Mouse (Mus musculus): ENCODE measurements around the gene Nup107. TPM values are rescaled to one million over a fixed set of nuclear protein-coding genes. Genes with fewer than 3 reads are reported as not detected.
"Not testable (repeated sequence)": the region's sequence is repeated elsewhere in the genome, so short reads cannot be mapped to it uniquely, and the experiment has no call there.

The Nup107 gene
- total RNA-seq, 1 experiment from 2014 or later = 96.1 TPM

DNA sequence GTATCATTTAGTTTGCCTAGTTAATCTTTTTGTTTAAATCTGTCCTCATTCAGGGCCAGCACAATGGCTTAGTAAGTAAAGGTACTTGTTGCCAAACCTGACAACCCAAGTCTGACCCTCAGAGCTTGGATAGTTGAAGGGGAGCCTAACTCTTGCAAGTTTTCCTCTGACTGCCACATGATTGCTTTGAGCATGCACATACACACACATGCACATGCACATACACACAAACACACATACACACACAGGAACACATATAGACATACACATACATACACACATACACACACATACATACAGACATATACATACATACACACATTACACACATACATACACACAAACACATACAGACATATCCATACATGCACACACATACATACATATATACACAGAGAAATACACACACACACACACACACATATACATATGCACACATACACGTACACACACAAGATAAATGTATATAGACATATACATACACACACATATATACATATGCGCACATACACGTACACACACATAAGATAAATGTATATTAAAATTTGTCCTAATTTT, 67.6 kb downstream of the Nup107 start:
- ATAC-seq (replicated peaks in 1 of 2; ENCODE audit: insufficient read depth in 1 of 2, low FRiP score in 2 of 2, low TSS enrichment in 1 of 2, low read depth in 1 of 2, poor library complexity in 2 of 2, severe bottlenecking in 2 of 2) = no peak

DNA sequence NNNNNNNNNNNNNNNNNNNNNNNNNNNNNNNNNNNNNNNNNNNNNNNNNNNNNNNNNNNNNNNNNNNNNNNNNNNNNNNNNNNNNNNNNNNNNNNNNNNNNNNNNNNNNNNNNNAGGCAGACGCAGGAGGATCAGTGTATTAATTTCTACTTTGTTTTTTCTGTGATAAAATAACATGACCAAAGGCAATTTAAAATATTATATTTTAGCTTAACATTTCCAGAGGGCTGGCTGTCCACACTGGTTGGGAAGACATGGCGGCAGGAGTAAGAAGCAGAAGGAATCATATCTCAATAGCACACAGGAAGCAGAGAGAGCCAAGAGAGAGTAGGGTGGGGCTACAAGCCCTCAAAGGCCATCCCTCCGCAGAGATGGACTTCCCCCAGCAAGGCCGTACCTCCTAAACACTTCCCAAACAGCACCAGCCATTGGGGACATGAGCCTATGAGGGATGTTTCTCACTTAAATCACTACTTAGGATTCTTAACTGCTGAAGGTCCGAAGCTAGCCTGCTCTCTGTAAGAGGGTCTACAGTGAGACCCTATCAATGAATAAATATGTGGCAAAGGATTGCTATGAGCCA, 68.3 kb downstream of the Nup107 start:
- no peak for ATAC-seq (replicated peaks in 1 of 2; ENCODE audit: insufficient read depth in 1 of 2, low FRiP score in 2 of 2, low TSS enrichment in 1 of 2, low read depth in 1 of 2, poor library complexity in 2 of 2, severe bottlenecking in 2 of 2)

DNA sequence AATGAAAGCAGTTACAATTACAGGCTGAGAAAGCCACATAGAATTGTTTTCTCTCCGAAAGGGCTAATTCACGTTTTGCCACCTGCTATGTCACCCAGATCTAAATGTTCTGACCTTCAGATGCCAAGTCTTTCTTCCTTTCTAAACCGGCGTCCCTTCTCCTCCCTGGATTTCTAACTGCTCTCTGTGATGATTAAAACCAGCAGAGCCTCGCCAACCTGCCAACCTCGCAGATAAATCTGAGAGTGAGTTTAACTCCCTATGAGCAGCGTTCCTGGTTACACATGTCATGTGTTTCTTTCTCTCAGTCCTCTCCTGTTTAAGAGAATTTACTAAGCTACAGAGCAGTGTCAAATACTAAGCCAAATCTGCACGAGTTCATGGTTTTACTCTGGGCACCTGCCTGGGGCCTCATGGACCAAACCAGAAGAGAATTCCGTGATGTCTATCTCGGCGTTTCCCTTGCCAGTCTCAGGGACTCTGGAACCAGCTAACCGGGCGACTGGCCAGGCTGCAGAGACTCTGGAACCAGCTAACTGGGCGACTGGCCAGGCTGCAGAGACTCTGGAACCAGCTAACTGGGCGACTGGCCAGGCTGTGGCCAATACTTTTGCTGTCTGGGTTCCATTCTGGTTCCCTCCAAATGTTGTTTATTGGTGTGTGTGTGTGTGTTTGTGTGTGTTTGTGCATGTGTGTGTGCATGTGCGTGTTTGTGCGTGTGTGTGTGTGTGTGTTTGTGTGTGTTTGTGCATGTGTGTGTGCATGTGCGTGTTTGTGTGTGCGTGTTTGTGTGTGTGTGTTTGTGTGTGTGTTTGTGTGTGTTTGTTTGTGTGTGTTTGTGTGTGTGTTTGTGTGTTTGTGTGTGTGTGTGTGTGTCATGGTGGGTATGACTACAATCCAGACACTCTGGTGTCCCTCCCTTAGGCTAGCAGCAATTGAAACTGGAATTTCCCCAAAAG, 74.1 kb downstream of the Nup107 start:
- no peak for ATAC-seq (replicated peaks in 1 of 2; ENCODE audit: insufficient read depth in 1 of 2, low FRiP score in 2 of 2, low TSS enrichment in 1 of 2, low read depth in 1 of 2, poor library complexity in 2 of 2, severe bottlenecking in 2 of 2)

DNA sequence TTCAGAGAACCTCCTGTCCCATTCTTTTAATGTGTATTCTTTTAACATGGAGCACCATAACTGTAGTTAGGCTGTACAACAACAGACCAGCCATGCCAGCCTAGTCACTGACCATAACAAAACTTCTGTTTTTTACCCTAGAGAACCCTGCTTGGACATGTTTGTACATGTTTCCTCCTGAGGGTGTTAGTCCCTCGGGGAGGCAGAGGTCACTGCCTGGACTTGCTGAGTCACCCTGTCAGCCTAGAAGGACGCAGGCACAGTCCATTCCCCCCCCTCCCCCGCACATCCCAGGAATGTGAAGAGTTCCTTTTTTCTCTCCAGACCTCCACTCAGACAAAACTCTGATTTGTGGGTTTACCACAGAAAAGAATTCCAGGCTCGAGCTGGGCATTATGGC, 74.9 kb downstream of the Nup107 start:
- ATAC-seq (replicated peaks in 1 of 2; ENCODE audit: insufficient read depth in 1 of 2, low FRiP score in 2 of 2, low TSS enrichment in 1 of 2, low read depth in 1 of 2, poor library complexity in 2 of 2, severe bottlenecking in 2 of 2) = no peak

DNA sequence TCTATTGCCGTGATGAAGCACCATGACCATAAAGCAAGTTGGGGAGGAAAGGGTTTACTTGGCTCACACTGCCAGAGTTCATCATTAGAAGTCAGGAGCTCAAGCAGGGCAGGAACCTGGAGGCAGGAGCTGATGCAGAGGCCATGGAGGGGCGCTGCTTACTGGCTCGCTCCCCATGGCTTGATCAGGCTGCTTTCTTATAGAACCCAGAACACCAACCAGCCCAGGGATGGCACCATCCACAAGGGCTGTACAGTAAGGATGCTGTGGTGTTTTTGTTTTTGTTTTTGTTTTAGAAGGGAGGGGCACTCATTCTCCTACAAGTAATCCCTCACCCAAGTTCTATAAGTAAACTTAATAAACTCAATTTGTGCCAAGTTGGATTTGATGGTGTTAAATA, 75.8 kb downstream of the Nup107 start:
- ATAC-seq (replicated peaks in 1 of 2; ENCODE audit: insufficient read depth in 1 of 2, low FRiP score in 2 of 2, low TSS enrichment in 1 of 2, low read depth in 1 of 2, poor library complexity in 2 of 2, severe bottlenecking in 2 of 2) = no peak

DNA sequence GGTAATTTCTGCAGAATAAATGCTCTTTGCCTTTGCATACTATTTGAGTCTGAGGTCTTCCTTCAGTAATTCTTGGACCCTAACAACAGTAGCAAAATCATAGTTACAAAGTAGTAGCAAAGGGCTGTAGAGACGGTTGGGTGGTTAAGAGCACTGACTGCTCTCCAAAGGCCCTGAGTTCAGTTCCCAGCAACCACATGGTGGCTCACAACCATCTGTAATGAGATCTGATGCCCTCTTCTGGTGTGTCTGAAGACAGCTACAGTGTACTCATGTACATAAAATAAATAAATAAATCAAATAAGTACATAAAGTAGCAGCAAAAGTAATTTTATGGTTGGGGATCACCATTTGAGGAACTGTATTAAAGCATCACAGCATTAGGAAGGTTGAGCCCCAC, 76.9 kb downstream of the Nup107 start:
- ATAC-seq (replicated peaks in 1 of 2; ENCODE audit: insufficient read depth in 1 of 2, low FRiP score in 2 of 2, low TSS enrichment in 1 of 2, low read depth in 1 of 2, poor library complexity in 2 of 2, severe bottlenecking in 2 of 2) = not testable (repeated sequence)

DNA sequence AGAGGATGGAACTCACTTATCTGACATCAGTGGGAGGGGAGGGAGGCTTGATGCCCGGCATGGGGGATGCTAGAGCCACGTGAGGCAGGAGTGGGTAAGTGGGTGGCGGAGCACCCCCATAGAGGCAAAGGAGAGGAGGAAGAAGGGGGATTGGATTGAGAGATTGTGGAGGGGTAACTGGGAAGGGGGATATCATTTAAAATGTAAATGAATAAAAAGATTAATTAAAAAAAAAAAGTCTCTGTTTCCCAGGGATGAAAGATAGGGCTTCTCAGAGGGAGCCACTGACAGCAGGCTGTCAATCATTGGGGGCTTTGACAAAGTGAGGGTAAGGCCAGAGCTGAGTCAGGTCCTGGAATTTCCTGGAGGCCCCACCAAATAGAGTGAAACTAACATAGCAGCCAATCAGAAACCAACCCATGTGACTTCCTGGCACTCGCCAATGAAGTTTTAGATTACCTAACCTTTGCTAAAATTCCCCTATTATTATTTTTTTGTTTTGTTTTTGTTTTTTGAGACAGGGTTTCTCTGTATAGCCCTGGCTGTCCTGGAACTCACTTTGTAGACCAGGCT, 77.5 kb downstream of the Nup107 start:
- no peak for ATAC-seq (replicated peaks in 1 of 2; ENCODE audit: insufficient read depth in 1 of 2, low FRiP score in 2 of 2, low TSS enrichment in 1 of 2, low read depth in 1 of 2, poor library complexity in 2 of 2, severe bottlenecking in 2 of 2)

DNA sequence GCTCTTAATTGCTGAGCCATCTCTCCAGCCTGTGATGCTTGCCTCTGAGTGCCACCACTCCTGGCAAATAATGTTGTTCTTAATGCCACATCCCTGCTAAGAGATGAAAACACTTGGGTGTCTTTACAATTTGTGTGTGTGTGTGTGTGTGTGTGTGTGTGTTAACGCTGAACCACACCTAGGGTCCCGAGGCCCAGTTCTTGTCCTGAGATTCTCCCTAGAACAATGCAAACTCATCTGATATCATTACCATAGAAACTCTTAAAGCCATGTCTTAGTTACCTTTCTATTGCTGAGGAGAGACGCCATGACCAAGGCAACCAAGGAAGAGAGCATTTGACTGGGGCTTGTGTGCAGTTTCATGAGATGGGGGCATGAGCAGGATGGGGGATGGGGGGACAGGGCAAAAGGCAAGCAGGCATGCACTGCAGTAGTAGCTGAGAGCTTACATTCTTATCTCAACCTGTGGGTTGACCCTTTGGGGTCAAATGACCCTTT, 78.4 kb downstream of the Nup107 start:
- ATAC-seq (replicated peaks in 1 of 2; ENCODE audit: insufficient read depth in 1 of 2, low FRiP score in 2 of 2, low TSS enrichment in 1 of 2, low read depth in 1 of 2, poor library complexity in 2 of 2, severe bottlenecking in 2 of 2) = no peak

DNA sequence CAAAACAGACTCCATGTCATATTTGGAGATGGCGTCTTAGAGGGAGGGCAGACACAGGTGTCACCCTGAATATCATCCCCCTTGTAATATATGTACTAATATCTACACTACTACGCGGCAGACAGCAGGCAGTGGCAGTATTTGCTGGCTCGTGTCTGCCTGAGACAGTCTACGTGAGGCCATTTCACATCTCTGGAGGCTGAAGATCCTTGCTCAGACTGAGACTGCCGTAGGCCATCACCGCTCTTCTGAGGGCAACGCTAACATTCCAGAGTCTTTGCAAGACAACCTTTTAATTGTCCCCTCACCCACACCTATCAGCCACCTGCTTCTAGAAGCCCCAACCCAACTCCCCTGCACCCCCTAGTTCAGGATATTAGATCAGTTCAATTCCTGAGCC, 79.0 kb downstream of the Nup107 start:
- ATAC-seq (replicated peaks in 1 of 2; ENCODE audit: insufficient read depth in 1 of 2, low FRiP score in 2 of 2, low TSS enrichment in 1 of 2, low read depth in 1 of 2, poor library complexity in 2 of 2, severe bottlenecking in 2 of 2) = no peak

DNA sequence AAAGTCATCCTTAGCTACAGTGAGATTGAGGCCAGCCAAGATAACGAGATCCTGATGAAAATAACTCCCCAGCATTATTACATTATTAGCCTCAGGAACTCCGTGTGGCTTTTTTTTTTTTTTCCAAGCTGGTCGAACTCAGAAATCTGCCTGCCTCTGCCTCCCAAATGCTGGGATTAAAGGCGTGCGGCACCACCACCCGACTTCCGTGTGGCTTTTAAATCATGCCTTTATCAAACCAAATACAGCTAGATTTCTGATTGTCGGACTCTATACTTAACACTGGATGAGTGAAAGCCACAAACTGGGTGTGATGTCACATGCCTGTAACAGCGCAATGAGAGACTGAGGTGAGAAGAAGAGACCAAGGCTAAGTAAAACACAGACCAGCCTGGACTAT, 79.6 kb downstream of the Nup107 start:
- ATAC-seq (replicated peaks in 1 of 2; ENCODE audit: insufficient read depth in 1 of 2, low FRiP score in 2 of 2, low TSS enrichment in 1 of 2, low read depth in 1 of 2, poor library complexity in 2 of 2, severe bottlenecking in 2 of 2) = no peak

DNA sequence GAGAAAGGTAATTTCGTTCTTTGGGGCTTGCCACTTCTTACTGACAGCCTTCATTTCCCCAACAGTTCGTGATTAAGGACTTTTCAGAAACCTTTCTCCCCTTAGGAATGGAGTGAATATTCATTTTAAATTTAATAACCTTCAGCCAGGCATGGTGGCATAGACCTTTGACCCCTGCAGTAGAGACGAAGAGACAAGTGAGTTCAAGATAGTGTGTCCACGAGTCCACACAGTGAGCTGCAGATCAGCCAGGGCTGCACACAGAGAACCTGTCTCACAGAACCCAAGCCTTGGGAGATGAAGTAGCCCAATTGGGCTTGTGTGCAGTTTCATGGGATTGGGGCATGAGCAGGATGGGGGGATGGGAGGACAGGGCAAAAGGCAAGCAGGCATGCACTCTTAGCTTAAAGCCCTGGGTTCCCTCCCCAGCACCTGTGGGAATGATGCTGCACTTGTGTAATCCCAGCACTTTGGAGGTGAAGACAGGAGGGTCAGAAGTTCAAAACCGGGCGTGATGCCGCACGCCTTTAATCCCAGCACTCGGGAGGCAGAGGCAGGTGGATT, 80.2 kb downstream of the Nup107 start:
- ATAC-seq (replicated peaks in 1 of 2; ENCODE audit: insufficient read depth in 1 of 2, low FRiP score in 2 of 2, low TSS enrichment in 1 of 2, low read depth in 1 of 2, poor library complexity in 2 of 2, severe bottlenecking in 2 of 2) = no peak

DNA sequence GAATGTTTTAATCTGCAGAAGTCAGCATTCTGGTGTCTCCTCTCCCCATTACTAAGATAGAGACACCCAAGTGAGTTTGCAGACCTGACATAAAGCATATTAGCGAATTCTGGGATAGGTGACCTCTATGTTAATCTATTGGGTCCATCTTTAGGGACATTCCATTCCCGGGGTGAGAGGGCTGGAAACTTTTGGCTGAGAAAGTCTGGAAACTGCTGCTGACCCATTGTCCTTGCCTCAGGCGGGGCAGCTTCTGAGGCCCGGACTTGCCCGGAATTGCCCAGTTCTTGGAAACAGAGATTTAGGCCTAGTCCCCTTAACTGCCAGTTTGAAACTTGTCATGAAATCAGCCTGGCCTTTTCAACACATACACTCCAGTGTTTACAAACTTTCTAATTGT, 81.1 kb downstream of the Nup107 start:
- ATAC-seq (replicated peaks in 1 of 2; ENCODE audit: insufficient read depth in 1 of 2, low FRiP score in 2 of 2, low TSS enrichment in 1 of 2, low read depth in 1 of 2, poor library complexity in 2 of 2, severe bottlenecking in 2 of 2) = no peak

DNA sequence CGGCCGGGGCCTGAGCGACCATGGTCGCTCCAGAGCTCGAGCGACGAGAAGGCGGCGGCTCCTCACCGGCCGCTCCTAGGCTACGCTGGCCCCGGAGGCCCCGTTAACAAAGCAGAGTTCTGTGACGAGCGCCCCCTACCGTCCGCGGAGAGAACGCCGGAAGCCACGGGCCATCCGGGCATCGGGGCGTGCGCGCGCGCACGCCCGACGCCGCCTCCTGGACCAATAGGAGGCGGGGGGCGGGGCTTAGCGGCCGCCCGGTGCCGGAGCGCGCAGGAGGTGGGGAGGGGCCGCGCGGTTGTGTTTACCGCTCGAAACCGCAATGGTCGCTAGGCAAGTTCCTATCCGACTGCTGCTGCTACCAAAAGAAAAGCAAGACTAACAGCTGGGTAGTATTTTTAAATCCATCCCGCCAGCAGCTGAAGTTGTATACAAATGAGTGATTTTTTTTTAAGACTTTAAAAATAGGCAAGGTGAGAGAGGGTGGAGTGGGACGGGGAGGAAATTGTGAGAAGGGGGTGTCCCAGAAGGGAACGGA, 81.8 kb downstream of the Nup107 start, which contains the start of gene Mdm2:
Mdm2 (minus strand) TSS at position 155 of the 538 bp plus-strand sequence.
- peak; percentile 82 to 83 for ATAC-seq (replicated peaks in 1 of 2; ENCODE audit: insufficient read depth in 1 of 2, low FRiP score in 2 of 2, low TSS enrichment in 1 of 2, low read depth in 1 of 2, poor library complexity in 2 of 2, severe bottlenecking in 2 of 2)

DNA sequence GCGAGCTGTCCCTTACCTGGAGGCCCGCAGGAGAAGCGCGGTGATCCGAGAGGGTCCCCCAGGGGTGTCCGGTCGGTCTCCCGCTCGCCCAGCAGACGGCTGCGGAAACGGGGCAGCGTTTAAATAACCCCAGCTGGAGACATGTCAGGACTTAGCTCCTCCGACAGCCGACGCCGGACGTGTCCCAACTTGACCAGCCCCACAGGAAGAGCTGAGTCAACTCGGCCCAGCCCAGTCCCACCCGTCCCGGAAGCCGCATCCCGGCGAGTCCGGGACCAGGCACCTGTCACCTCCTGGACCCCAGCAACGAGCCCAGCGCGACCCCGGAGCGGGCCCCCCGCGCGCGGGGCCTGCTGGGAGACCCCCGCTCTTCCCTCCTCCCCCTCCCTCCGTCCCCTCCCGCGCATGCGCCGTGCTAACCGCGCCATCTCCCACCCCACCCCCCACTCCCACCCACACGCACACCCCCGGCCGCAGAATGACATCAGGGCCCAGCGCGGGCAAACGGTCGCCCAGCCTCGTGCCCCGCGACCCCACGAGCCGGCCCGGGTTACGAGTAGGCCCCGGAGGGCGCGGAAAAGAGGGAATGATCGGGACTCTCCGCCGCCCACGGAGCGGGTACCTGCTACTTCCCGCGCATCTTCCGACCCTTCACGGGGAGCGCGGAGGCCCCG, 82.4 kb downstream of the Nup107 start:
- peak; percentile 30 to 55; a peak in 3 of 4 replicates for ATAC-seq (replicated peaks in 1 of 2; ENCODE audit: insufficient read depth in 1 of 2, low FRiP score in 2 of 2, low TSS enrichment in 1 of 2, low read depth in 1 of 2, poor library complexity in 2 of 2, severe bottlenecking in 2 of 2)

DNA sequence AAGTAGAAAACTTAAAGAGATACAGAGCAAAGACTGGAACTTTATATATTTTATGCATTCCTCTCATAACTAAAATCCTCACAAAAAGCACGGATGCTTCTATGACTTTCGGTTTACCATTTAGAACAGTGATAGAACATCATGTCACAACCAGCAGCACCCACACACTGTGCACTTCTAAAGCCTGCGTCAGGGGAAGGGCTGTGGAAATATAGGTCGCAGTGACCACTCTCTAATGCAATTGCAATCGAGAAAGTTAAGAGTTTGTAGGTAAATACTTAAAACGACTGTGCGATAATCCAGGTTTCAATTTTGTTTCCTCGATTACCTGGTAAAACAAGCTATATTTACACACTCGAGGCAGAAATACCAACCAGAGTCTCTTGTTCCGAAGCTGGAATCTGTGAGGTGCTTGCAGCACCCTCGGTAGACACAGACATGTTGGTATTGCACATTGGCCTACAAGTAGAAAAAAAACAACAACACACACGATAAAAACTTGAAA, 83.1 kb downstream of the Nup107 start:
- ATAC-seq (replicated peaks in 1 of 2; ENCODE audit: insufficient read depth in 1 of 2, low FRiP score in 2 of 2, low TSS enrichment in 1 of 2, low read depth in 1 of 2, poor library complexity in 2 of 2, severe bottlenecking in 2 of 2) = no peak

DNA sequence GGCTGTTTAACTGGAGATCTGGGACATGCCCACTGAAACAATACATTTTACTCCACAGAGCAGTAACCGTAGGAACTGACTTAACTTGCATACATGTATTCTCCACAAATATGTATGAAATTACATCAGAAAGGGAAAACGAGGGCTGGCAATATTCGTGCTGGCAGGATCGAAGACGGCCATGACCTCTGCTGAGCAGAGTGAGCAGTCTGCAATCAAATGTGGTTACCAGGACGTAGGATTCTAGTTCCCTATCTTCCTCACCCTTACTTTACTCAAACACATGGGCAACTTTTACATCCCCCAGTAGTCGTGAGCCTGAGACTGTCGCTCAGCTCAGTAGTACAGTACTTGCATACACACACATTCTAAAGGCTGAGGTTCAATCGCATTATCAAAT, 83.6 kb downstream of the Nup107 start:
- no peak for ATAC-seq (replicated peaks in 1 of 2; ENCODE audit: insufficient read depth in 1 of 2, low FRiP score in 2 of 2, low TSS enrichment in 1 of 2, low read depth in 1 of 2, poor library complexity in 2 of 2, severe bottlenecking in 2 of 2)

DNA sequence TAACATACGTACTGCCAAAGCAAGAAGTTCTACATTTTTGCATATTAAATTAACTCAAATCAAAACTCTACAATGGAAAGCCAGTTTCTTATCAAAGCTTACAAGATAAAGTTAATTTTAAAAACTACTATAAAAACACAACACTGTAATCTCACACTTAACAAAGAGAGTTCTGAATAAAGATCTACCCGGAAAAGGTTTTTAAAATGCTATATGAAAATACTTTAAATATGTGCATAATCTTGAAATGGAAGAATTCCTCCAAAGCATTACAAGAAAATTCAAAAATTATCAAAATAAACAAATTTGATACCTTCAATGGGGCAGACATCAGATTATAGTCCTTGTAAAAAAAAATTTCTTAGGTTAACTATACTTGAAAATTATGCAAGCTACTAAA, 84.1 kb downstream of the Nup107 start:
- no peak for ATAC-seq (replicated peaks in 1 of 2; ENCODE audit: insufficient read depth in 1 of 2, low FRiP score in 2 of 2, low TSS enrichment in 1 of 2, low read depth in 1 of 2, poor library complexity in 2 of 2, severe bottlenecking in 2 of 2)
